Mouse (Mus musculus) liver, adult 2 months (tissue): ENCODE data around the gene Myo1d. TPM values are rescaled to one million over a fixed set of nuclear protein-coding genes. Genes with fewer than 3 reads are reported as not detected.

Source experiments
- DNase-seq: peaks from one replicate; pipeline ENCODE4 v3.0.0-alpha.2; 2011; ENCODE audit warnings: low read depth, low spot score; ENCODE audit errors: extremely low read depth
- H3K27ac ChIP-seq: fragments of 200-500 bp; replicated peaks from 2 replicates; pipeline ENCODE4 v1.5.1; 2012; ENCODE audit warnings: low read depth, mild to moderate bottlenecking, control low read depth, inconsistent platforms, low read length; ENCODE audit not compliant: insufficient read depth
- H3K27me3 ChIP-seq: fragments of 200-500 bp; 2 replicates; pipeline ENCODE4 v1.6.1; 2012; ENCODE audit warnings: mild to moderate bottlenecking, moderate library complexity, low read length, inconsistent platforms; ENCODE audit not compliant: control insufficient read depth, insufficient read depth
- H3K36me3 ChIP-seq: fragments of 200-500 bp; 2 replicates; pipeline ENCODE4 v1.6.1; 2012; ENCODE audit warnings: low read length, inconsistent platforms; ENCODE audit not compliant: control insufficient read depth, insufficient read depth
- H3K4me1 ChIP-seq: fragments of 200-500 bp; 2 replicates; pipeline ENCODE4 v1.6.1; 2011; ENCODE audit warnings: low read length; ENCODE audit not compliant: control insufficient read depth, insufficient read depth
- H3K4me3 ChIP-seq: fragments of 200-500 bp; 2 replicates; pipeline ENCODE4 v1.5.1; 2011; ENCODE audit warnings: low read depth, mild to moderate bottlenecking, control low read depth, low read length, moderate library complexity; ENCODE audit not compliant: insufficient read depth
- H3K79me2 ChIP-seq: fragments of 200-500 bp; 2 replicates; pipeline ENCODE4 v1.6.1; 2012; ENCODE audit warnings: inconsistent platforms, mild to moderate bottlenecking, low read length, moderate library complexity; ENCODE audit not compliant: control insufficient read depth, insufficient read depth
- H3K9ac ChIP-seq: fragments of 200-500 bp; 2 replicates; pipeline ENCODE4 v1.6.1; 2012; ENCODE audit warnings: low read depth, mild to moderate bottlenecking, control low read depth, inconsistent platforms, low read length
- CTCF ChIP-seq: fragments of 200-500 bp; IDR thresholded peaks from 2 replicates; pipeline ENCODE4 v1.5.1; 2011; ENCODE audit warnings: low read depth, low read length, control low read depth
- POLR2A ChIP-seq: fragments of 200-500 bp; IDR thresholded peaks from 2 replicates; pipeline ENCODE4 v1.6.1; 2011; ENCODE audit warnings: low read length, control low read depth; ENCODE audit not compliant: insufficient read depth; ENCODE audit errors: extremely low read depth
- WGBS: fragments of 180-500 bp; shearing (Covaris S2); methylation state at CpG from one replicate; pipeline ENCODE4 v1.1.7; 2018; 5-methylcytosine and 5-hydroxymethylcytosine counted together
- polyA plus RNA-seq: library from polyadenylated mRNA; depleted of rRNA; stranded (reverse); fragments of >200 nt; gene quantifications from 2 replicates; pipeline ENCODE4 v1.2.3, GENCODE M21; 2012
- total RNA-seq: library from RNA; depleted of rRNA; stranded (reverse); fragments of >200 nt; gene quantifications from 2 replicates; pipeline ENCODE4 v1.2.3, GENCODE M21; 2014

Myo1d gene
- total and polyA plus RNA-seq, 2 experiments = 5.2 to 6.8 TPM

- Histone ChIP-seq H3K27ac (no peak overlapping the region), H3K79me2 (no peaks in the 10 kb centered on the region), H3K4me3 (no peak overlapping the region), H3K36me3 (no peaks in the 10 kb centered on the region), H3K27me3 (no peaks in the 10 kb centered on the region), H3K9ac (no peak overlapping the region), H3K4me1 (peaks cover 5% of the 10 kb centered on the region)
- WGBS = 78% methylated on average over 5 of the region's 5 CpGs
- DNase-seq = no peak
- TF ChIP-seq CTCF (no peak), POLR2A (no peak)
These were observed 5.8 kb upstream of the Myo1d start for GRCm38 (mm10) chr11:80785672-80786071.

GRCm38 (mm10) chr11:80784294-80784743 lies 4.5 kb upstream of the Myo1d start:
- 9% methylated on average over 3 of the region's 3 CpGs for WGBS
- peak; percentile 87 for DNase-seq
- Histone ChIP-seq H3K4me1 (peaks cover 5% of the 10 kb centered on the region), H3K36me3 (no peaks in the 10 kb centered on the region), H3K9ac (no peak overlapping the region; the same call in 1 of the 2 replicates), H3K79me2 (no peaks in the 10 kb centered on the region), H3K27me3 (no peaks in the 10 kb centered on the region), H3K27ac (peak overlapping the region; percentile 64), H3K4me3 (no peak overlapping the region)
- TF ChIP-seq CTCF (no peak), POLR2A (no peak)

- WGBS = 33% methylated on average over 7 of the region's 7 CpGs
- Histone ChIP-seq H3K9ac (no peak overlapping the region), H3K27me3 (no peaks in the 10 kb centered on the region), H3K79me2 (no peaks in the 10 kb centered on the region), H3K36me3 (no peaks in the 10 kb centered on the region), H3K4me1 (peaks cover 5% of the 10 kb centered on the region), H3K4me3 (no peak overlapping the region), H3K27ac (no peak overlapping the region)
- TF ChIP-seq CTCF (no peak), POLR2A (no peak)
- DNase-seq = no peak
These were observed 3.6 kb upstream of the Myo1d start for GRCm38 (mm10) chr11:80783460-80783859.

DNA sequence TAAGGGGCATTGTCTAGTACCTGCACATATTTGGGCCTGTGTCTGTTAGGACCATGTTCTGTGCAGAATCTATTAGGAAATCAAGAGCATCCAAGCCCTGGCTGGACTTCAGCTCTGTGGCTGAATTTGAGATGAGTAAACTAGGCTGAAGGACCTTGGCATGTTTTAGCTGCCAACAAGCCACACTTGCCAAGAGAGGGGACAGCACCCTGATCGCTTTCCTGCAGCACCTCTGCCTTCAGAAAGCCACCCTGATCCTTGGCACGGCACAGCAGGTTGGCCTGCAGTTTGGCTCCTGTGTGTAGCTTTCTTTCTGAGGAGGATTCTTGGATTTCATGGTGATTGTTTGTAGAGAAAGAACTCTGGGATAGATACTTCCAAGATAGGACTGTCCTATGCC lies 1.7 kb upstream of the Myo1d start:
- Histone ChIP-seq H3K9ac (no peak overlapping the region), H3K36me3 (no peaks in the 10 kb centered on the region), H3K27me3 (no peaks in the 10 kb centered on the region), H3K27ac (no peak overlapping the region), H3K4me1 (peaks cover 5% of the 10 kb centered on the region), H3K79me2 (no peaks in the 10 kb centered on the region), H3K4me3 (no peak overlapping the region)
- peak; percentile 97 for DNase-seq
- no peak for TF ChIP-seq POLR2A
- no peak for TF ChIP-seq CTCF
- 19% methylated on average over 2 of the region's 2 CpGs for WGBS

DNA sequence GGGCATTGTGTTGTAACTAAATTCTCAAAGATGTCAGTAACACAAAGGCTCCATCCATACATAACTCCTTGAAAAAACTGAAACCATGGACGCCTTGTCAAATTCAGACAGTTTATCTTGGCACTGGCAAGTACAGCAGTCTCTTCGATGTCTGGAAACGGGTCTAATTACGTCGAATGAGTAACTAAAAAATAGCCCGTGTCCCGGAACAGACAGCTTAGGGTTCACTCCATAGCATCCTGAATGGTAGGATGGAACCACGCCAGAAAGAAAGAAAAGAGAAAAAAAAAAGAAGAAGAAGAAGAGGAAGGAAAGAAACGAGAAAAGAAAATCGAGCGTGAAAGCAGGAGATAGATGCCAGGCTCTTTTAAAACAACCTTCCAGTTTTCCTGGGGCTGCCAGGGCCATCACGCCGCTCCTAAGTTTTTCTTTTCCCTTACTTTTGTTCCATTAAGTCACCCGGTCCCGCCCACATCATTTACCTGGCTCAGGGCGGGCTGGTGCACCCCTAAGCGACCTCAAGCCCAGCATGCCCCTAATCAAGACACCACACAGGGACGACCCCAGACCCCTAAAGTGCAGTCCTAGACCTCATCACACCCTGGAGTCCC lies 804 bp downstream of the Myo1d start:
- H3K79me2 ChIP-seq = no peaks in the 10 kb centered on the region; the same call in 1 of the 2 replicates
- H3K36me3 ChIP-seq = no peaks in the 10 kb centered on the region
- DNase-seq = peak; percentile 20
- H3K27me3 ChIP-seq = no peaks in the 10 kb centered on the region
- no peak for TF ChIP-seq CTCF
- TF ChIP-seq POLR2A = no peak
- H3K4me3 ChIP-seq = peak overlapping the region; percentile 62
- WGBS = 2% methylated on average over 18 of the region's 18 CpGs
- H3K4me1 ChIP-seq = peaks cover 4% of the 10 kb centered on the region
- H3K9ac ChIP-seq = peak overlapping the region; percentile 82
- H3K27ac ChIP-seq = peak overlapping the region; percentile 33

- Histone ChIP-seq H3K4me1 (peaks cover 2% of the 10 kb centered on the region; the same call in 1 of the 2 replicates), H3K27ac (no peak overlapping the region), H3K9ac (no peak overlapping the region), H3K4me3 (no peak overlapping the region), H3K36me3 (no peaks in the 10 kb centered on the region), H3K27me3 (no peaks in the 10 kb centered on the region), H3K79me2 (no peaks in the 10 kb centered on the region; the same call in 1 of the 2 replicates)
- 86% methylated on average over 6 of the region's 6 CpGs for WGBS
- TF ChIP-seq CTCF = no peak
- no peak for TF ChIP-seq POLR2A
- peak; percentile 4 for DNase-seq
These were observed 1.7 kb downstream of the Myo1d start for GRCm38 (mm10) chr11:80778157-80778556.
